Mouse (Mus musculus): ENCODE measurements around the gene Btrc. TPM values are rescaled to one million over a fixed set of nuclear protein-coding genes. Genes with fewer than 3 reads are reported as not detected.
"Not testable (repeated sequence)": the region's sequence is repeated elsewhere in the genome, so short reads cannot be mapped to it uniquely, and the experiment has no call there.

The Btrc gene
- polyA plus RNA-seq, 1 experiment from 2014 or later, result 46.9 TPM

DNA sequence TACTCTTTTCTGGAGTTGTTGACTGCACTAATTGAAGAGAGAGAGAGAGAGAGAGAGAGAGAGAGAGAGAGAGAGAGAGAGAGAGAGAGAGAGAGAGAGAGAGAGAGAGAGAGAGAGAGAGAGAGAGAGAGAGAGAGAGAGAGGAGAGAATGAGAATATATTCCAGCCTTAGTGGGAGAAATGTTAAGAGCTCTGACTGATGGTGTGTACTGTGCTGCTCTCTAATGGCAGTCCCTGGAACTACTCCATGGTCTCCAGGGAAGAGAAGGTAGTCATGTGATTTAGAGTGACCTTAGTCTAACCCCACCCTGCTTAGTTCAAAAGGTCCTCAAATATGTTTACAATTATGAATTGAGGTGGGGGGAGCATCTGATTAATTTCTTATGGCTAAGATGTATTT is 72.5 kb downstream of the Btrc start:
- H3K27ac ChIP-seq; H3K4me1 ChIP-seq; H3K27me3 ChIP-seq (ENCODE audit: insufficient read depth, poor library complexity, severe bottlenecking); H3K9me3 ChIP-seq; DNase-seq (ENCODE audit: low spot score); H3K36me3 ChIP-seq; H3K4me3 ChIP-seq: not testable (repeated sequence)

DNA sequence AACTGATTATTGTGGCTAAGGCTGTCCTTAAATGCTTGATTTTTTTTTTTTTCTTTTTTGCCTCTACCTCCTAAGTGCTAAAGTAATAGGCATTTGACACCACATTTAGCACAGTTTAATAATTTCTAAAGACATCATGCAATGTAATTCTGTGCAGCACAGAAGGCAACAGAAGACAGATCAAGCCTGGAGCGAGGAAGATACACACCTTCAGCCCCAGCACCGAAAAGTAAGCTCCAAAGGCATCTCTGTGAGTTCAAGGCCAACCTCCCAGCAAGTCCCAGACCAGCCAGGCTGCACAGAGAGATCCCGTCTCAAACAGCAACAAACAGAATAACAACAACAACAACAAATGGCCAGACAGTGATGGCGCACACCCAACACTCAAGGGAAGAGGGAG is 73.6 kb downstream of the Btrc start:
- 87% methylated on average over 4 of the region's 4 CpGs for WGBS
- Histone ChIP-seq H3K27me3 (ENCODE audit: insufficient read depth, poor library complexity, severe bottlenecking) (no peaks in the 10 kb centered on the region), H3K4me3 (no peak overlapping the region), H3K4me1 (peaks cover 12% of the 10 kb centered on the region), H3K27ac (no peak overlapping the region), H3K9me3 (no peaks in the 10 kb centered on the region), H3K36me3 (no peaks in the 10 kb centered on the region)
- no peak for DNase-seq (ENCODE audit: low spot score)

DNA sequence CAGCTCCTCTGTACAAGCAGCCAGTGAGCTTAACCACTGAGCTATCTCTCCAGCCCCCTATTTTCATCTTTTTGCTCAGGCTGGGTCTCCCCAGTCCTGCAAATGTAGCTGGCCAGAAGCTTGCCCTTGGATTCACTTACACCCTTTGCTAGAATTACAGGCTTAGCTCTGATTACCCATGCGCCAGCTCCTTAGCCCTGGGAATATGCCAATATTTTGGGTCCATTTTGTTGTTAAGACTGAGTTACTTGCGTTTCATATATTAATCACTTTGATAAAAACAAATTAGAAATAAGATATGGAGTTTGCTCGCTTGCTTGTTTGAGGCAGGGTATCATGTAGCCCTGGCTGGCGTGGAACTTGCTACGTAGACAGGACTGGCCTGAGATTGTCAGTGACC is 74.7 kb downstream of the Btrc start:
- Histone ChIP-seq H3K9me3 (no peaks in the 10 kb centered on the region), H3K27me3 (ENCODE audit: insufficient read depth, poor library complexity, severe bottlenecking) (no peaks in the 10 kb centered on the region), H3K36me3 (no peaks in the 10 kb centered on the region), H3K27ac (no peak overlapping the region), H3K4me1 (peaks cover 12% of the 10 kb centered on the region), H3K4me3 (no peak overlapping the region)
- DNase-seq (ENCODE audit: low spot score), result no peak
- 93% methylated on average over 5 of the region's 5 CpGs for WGBS

DNA sequence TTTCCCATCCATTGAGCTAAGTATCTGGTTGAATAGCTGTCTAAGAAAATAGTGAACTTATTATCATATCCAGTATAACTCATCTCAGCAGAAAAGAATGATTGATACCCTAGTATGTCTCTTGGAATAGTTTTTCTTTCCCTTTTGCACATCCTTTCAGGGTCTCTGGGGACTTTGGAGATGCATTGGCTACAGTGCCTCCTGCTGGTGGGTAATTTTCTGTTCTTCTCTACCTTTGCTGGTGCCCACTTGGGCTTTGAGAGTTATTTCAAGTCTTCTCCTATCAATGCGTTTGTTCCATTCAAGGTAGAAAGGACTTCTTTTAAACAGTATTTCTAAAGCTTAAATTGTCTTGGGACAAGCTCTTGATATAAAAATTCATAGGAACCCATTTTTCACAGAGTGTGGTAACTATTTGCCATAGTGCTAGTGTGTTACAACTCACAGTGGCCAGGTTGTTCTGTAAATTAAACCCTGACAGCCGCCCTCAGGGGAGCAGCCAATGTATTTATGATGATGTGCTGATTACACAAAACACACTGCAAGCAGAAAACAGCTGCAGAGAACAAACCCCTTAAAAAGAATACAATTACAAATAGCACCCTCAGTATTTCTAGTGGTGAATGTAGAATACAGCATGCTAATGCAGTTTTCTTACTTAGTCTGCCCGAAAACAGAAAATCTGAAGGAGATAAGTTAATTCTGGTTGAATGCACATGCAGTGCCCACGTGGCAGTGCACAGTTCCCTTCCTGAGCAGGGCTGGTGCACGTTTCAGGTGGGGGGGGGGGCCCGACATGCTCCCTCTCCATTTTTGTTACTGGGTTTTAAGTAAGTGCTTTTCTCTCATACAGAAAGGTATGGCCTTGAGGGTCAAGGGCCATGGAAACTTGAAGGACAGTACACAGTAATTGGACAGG is 75.7 kb downstream of the Btrc start:
- 77% methylated on average over 6 of the region's 6 CpGs for WGBS
- Histone ChIP-seq H3K27me3 (ENCODE audit: insufficient read depth, poor library complexity, severe bottlenecking) (no peaks in the 10 kb centered on the region), H3K9me3 (no peaks in the 10 kb centered on the region), H3K4me1 (peaks cover 12% of the 10 kb centered on the region), H3K36me3 (no peaks in the 10 kb centered on the region), H3K4me3 (no peak overlapping the region), H3K27ac (no peak overlapping the region)
- DNase-seq (ENCODE audit: low spot score), result no peak

DNA sequence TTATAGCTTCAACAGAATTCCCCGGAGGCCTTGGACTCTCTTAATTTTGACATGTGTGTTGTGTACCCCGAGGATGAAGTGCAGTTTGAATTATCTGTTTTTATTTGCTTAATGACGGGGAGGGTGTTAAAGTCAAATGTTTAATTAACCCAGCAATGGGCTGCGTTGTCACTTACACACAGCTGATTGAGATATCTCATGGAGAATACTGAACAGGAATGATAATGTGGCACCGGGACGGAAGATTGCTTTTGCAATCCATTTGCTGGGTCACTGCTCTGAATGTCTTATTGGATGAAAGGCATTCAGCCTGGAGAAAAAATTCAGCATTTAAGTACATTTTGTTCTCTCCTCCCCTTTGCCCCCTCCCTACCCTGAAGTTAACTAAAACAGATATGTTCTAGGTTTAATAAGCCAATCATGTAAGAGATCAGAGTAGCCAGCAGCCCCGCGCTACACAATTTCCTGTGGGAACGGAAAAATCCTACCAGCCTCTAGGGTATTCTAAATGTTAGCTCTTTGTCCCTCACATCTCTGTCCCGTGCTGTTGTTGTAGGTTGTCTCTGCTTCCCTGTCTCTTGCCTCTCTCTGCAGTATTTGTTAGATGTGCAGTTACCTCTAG is 77.1 kb downstream of the Btrc start:
- Histone ChIP-seq H3K36me3 (no peaks in the 10 kb centered on the region), H3K27ac (no peak overlapping the region), H3K4me3 (no peak overlapping the region), H3K9me3 (no peaks in the 10 kb centered on the region), H3K27me3 (ENCODE audit: insufficient read depth, poor library complexity, severe bottlenecking) (no peaks in the 10 kb centered on the region), H3K4me1 (peaks cover 19% of the 10 kb centered on the region)
- no peak for DNase-seq (ENCODE audit: low spot score)
- 64% methylated on average over 10 of the region's 10 CpGs for WGBS

DNA sequence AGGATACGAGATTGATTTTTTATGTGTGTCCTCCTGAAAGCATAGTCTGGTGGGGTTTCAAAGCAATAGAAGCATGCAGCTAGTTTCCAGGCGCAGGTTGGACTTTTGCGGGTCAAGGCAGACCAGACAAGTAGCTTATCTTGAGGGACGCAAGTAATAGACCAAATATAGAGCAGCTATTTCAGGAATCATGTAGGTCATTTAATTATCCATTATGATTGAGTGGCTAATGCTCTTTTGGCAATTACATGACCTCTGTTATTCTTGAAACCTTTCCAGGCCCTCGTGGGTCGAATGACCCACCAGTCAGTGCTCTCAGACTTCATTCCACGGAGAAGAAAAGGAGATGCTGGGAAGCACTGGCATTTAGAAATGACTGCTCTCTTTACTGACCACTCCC is 78.2 kb downstream of the Btrc start:
- no peak for DNase-seq (ENCODE audit: low spot score)
- no peaks in the 10 kb centered on the region for H3K9me3 ChIP-seq
- H3K36me3 ChIP-seq, result no peaks in the 10 kb centered on the region
- H3K27me3 ChIP-seq (ENCODE audit: insufficient read depth, poor library complexity, severe bottlenecking), result no peaks in the 10 kb centered on the region
- peaks cover 19% of the 10 kb centered on the region for H3K4me1 ChIP-seq
- no peak overlapping the region for H3K4me3 ChIP-seq
- WGBS, result 29% methylated on average over 7 of the region's 7 CpGs
- H3K27ac ChIP-seq, result peak overlapping the region; percentile 75

DNA sequence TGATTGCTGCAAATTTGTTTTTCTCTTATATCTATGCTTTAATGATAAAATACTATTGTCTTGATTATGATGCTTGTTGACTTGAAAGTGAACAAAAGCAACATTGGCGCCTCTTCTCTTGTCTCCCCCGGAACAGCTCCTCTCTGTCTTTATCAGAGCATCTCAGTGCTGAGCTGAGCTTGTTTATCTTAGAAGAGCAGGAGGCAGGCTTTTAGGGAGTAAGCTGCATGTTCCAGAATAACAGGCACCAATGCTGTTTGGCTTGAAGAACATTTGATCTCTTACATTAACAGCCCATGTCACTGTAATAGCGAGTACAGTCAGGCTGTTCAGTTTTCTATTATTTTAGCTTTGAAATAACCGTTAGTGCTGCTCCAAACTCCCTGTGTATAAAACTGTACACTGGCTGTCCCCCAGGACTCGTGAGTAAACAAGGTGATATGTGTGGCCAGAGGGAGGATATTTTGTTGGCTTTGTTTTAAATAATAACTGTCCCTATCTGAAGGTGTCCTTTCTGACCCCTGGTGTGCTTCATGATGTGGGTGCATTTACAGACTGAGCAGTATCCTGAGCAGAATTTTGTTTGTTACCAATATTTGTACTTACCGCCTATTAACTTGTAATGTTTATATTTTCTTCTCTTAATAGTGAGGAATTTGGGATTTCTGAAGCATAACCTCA is 81.9 kb downstream of the Btrc start:
- 41% methylated on average over 6 of the region's 6 CpGs for WGBS
- peak; percentile 79 for DNase-seq (ENCODE audit: low spot score)
- Histone ChIP-seq H3K9me3 (no peaks in the 10 kb centered on the region), H3K36me3 (no peaks in the 10 kb centered on the region), H3K4me1 (peaks cover 19% of the 10 kb centered on the region), H3K4me3 (no peak overlapping the region), H3K27ac (peak overlapping the region; percentile 75), H3K27me3 (ENCODE audit: insufficient read depth, poor library complexity, severe bottlenecking) (no peaks in the 10 kb centered on the region)

DNA sequence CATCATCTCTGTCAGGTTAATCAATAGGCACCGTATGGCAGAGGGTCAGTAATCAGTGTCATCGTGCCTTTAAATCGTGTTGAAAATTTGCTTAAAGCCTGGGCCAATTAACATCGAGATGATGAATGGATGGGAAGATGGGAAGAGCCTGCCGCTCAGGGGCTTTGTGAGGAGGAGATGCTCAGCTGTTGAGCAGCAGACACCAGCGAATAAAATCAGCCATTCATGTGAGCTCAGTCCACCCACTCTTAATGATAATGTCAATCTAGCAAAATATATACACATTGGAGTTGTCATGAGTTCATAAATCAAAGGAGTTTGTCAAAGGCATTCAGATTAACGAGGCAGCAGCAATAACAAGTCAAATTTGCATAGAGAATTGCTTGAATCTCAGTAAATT is 83.1 kb downstream of the Btrc start:
- 66% methylated on average over 7 of the region's 7 CpGs for WGBS
- Histone ChIP-seq H3K36me3 (no peaks in the 10 kb centered on the region), H3K27ac (no peak overlapping the region; the same call in 1 of the 2 replicates), H3K9me3 (no peaks in the 10 kb centered on the region), H3K27me3 (ENCODE audit: insufficient read depth, poor library complexity, severe bottlenecking) (no peaks in the 10 kb centered on the region), H3K4me1 (peaks cover 11% of the 10 kb centered on the region), H3K4me3 (no peak overlapping the region; the same call in 1 of the 2 replicates)
- no peak for DNase-seq (ENCODE audit: low spot score)

DNA sequence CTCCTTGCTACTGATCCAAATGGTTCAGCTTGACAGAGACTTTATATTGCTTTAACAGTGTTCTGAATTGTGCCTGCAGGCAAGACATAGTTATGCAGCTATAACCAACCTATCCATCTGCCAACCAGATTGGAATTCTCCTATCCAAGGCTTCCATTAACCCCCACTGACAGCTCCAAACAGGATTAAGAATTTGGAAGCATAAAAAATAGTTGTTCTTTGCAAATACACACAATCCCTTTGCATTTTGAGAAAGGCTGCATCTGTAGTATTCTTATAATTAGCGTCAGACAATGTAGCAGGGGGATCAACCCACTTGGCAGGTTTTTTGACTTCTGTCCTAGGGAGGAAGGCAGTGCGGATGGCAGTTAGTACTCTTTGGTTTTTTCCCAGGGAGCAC is 83.7 kb downstream of the Btrc start:
- Histone ChIP-seq H3K9me3 (no peaks in the 10 kb centered on the region), H3K27me3 (ENCODE audit: insufficient read depth, poor library complexity, severe bottlenecking) (no peaks in the 10 kb centered on the region), H3K4me1 (peaks cover 7% of the 10 kb centered on the region), H3K27ac (no peak overlapping the region; the same call in 1 of the 2 replicates), H3K36me3 (no peaks in the 10 kb centered on the region), H3K4me3 (no peak overlapping the region)
- DNase-seq (ENCODE audit: low spot score), result no peak
- WGBS, result 93% methylated on average over 2 of the region's 2 CpGs

DNA sequence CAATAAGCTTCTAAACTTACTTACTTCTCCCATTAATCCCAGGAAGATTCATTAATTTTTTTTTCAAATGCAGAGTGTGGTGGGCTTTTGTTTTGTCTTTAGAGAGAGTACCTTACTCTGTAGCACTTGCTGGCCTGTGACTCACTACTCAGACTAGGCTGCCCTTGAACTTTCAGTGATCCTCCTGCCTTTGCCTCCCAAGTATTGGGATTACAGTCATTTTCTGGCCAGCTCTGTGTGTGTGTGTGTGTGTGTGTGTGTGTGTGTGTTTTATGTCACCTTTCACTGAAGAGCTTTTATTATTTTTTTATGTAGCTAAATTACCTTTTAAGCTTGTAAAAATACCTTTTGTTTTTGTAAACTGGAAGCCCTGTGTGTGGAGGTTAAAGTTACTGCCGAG is 84.4 kb downstream of the Btrc start:
- no peaks in the 10 kb centered on the region for H3K27me3 ChIP-seq (ENCODE audit: insufficient read depth, poor library complexity, severe bottlenecking)
- no peak for DNase-seq (ENCODE audit: low spot score)
- peak overlapping the region; percentile 16; the same call in 1 of the 2 replicates for H3K27ac ChIP-seq
- peaks cover 7% of the 10 kb centered on the region for H3K4me1 ChIP-seq
- no peak overlapping the region for H3K4me3 ChIP-seq
- 88% methylated on average over 1 of the region's 1 CpGs for WGBS
- 0 out of 2 replicates have a peak, but pooled peaks cover 4% of the 10 kb centered on the region for H3K36me3 ChIP-seq
- H3K9me3 ChIP-seq, result no peaks in the 10 kb centered on the region

DNA sequence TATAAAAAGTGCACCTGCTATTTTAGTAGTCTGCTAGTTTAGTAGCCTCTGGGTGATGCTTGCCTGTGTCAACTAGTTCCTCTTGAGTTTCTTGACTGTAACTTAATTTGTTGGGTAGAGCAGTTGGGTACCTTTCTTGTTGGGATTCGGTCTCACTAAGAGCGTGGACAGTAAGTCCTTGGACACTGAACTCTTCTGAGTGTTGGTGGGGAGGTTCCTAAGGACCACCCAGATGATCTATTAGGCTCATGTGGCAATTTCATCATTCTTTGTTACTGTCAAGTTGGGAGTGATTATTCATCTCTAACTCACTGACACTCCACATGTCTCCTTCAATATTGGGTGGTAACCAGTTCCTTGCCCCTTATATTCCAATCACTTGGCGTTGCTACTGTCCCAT is 90.9 kb downstream of the Btrc start:
- Histone ChIP-seq H3K27ac (no peak overlapping the region), H3K4me1 (no peaks in the 10 kb centered on the region), H3K9me3 (no peaks in the 10 kb centered on the region), H3K36me3 (peaks cover 6% of the 10 kb centered on the region; the same call in 1 of the 2 replicates), H3K4me3 (no peak overlapping the region), H3K27me3 (ENCODE audit: insufficient read depth, poor library complexity, severe bottlenecking) (no peaks in the 10 kb centered on the region)
- no peak for DNase-seq (ENCODE audit: low spot score)
- WGBS, result 96% methylated on average over 3 of the region's 3 CpGs

DNA sequence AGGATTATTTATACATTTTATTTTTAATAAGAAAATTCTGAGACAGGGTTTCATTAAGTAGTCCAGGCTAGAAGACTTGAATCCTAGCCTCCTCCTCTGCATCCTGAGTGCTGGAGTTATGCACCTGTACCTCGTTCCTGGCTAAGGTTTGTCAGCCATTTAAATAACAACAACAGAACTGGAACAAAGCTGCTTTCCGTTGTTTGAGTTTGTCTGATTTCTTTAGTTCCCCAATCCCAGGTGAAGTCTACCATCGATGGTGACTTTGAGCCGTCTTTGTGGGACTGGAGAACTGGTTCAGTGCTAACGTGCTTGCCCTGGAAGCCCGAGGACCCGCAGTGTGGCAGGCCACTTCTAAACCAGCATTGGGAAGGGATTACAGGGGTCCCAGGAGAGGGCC is 93.4 kb downstream of the Btrc start:
- H3K36me3 ChIP-seq, result peaks cover 6% of the 10 kb centered on the region; the same call in 1 of the 2 replicates
- H3K9me3 ChIP-seq, result no peaks in the 10 kb centered on the region
- WGBS, result 88% methylated on average over 7 of the region's 7 CpGs
- no peaks in the 10 kb centered on the region for H3K4me1 ChIP-seq
- no peak for DNase-seq (ENCODE audit: low spot score)
- no peak overlapping the region for H3K27ac ChIP-seq
- H3K4me3 ChIP-seq, result no peak overlapping the region
- H3K27me3 ChIP-seq (ENCODE audit: insufficient read depth, poor library complexity, severe bottlenecking), result no peaks in the 10 kb centered on the region

DNA sequence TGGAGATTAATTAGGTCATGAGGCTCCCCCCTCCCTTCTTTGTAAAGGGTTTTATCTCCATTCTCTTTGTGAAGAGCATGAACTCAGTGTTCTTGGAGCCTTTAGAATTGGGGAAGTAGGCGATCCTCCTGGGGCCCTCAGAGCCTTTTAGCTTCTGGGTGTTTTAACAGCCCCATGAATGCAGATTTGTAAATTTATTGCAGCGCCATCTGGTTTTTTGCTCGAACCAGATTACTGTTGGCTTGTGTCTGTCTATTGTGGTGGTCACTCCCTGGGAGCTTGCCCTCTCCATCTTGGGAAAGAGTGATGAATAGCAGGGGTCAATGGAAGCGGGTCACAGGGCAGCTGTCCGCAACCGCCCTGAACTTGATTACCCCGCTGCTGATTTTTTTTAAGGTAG is 95.2 kb downstream of the Btrc start:
- no peaks in the 10 kb centered on the region for H3K27me3 ChIP-seq (ENCODE audit: insufficient read depth, poor library complexity, severe bottlenecking)
- H3K36me3 ChIP-seq, result peaks cover 2% of the 10 kb centered on the region; the same call in 1 of the 2 replicates
- H3K4me3 ChIP-seq, result no peak overlapping the region
- H3K27ac ChIP-seq, result no peak overlapping the region
- no peaks in the 10 kb centered on the region for H3K4me1 ChIP-seq
- WGBS, result 74% methylated on average over 7 of the region's 7 CpGs
- DNase-seq (ENCODE audit: low spot score), result no peak
- no peaks in the 10 kb centered on the region for H3K9me3 ChIP-seq
